Mouse (Mus musculus) kidney, adult 2 months (tissue): Measurements from ENCODE around the gene Arhgap6.

Experiments used
- CTCF ChIP-seq: fragments of 200-500 bp; conservative IDR thresholded peaks from 2 replicates; pipeline ENCODE4 v1.5.1; 2011; ENCODE audit warnings: low read depth, mild to moderate bottlenecking, control low read depth, low read length, moderate library complexity, mixed read lengths; ENCODE audit not compliant: insufficient read depth, insufficient read length
- POLR2A ChIP-seq: fragments of 200-500 bp; IDR thresholded peaks from one replicate; pipeline ENCODE4 v1.6.1; 2011; ENCODE audit warnings: low read depth, low read length, control low read depth

- TF ChIP-seq CTCF (no peak), POLR2A (no peak)
These were observed 378.9 kb downstream of the Arhgap6 start for GRCm38 (mm10) chrX:169173796-169174195.
